In genomic region chr13:67332019-67332724, GRCm38 (mm10) we compare ENCODE assay signal across 8 mouse cellular contexts. TPM values are rescaled to one million over a fixed set of nuclear protein-coding genes. Genes with fewer than 3 reads are reported as not detected.
A peak's percentile ranks its signal among the peaks of the same experiment; 100 is the strongest.
DNase-seq lines count a peak whose midpoint lies in the region; ATAC-seq lines count a peak whose summit lies in the region.

TSS of gene Zfp595 (minus strand) at chr13:67332570.

- peak; percentile 96 for ATAC-seq in inflammation-experienced regulatory T-cells, adult 6 months
- peak; percentile 99 for ATAC-seq in megakaryocyte-erythroid progenitor cell, adult 5-6 weeks (replicated peaks; ENCODE audit: low FRiP score, low TSS enrichment, poor library complexity, severe bottlenecking)

- intact Hi-C loops in gastrocnemius, postnatal 14 days (cut with DNase I; ENCODE audit: low total_unique reads) = no loop called here
- intact Hi-C loops in left cerebral cortex, postnatal 10 days (cut with DNase I) = no loop called here

- peak; percentile 87 to 96 for DNase-seq in adrenal gland, adult (ENCODE audit: inconsistent age in 2 of 2, low spot score in 1 of 2)
- DNase-seq in embryo, embryonic 10.5 days (ENCODE audit: low spot score) = peak; percentile 93
- DNase-seq in gastrocnemius, postnatal 14 days = peak; percentile 77
- DNase-seq in left cerebral cortex, postnatal 10 days (ENCODE audit: extremely low spot score in 1 of 2, low spot score in 2 of 2) = peak; percentile 82 to 83
- peak; percentile 77 for DNase-seq in right cerebral cortex, postnatal 25 days
- DNase-seq in urinary bladder, postnatal 4 days (ENCODE audit: low spot score in 2 of 2) = peak; percentile 70 to 75

RNA-seq across cellular contexts. Expression of gene Zfp595, which starts in this region (rescaled TPM):
- 1 to 10 TPM; 1.2 TPM for total RNA-seq in gastrocnemius, postnatal 14 days (2021)
- polyA plus RNA-seq in inflammation-experienced regulatory T-cells, adult 6 months (2017; shearing (Covaris generic)) = 1 to 10 TPM; 5.1 to 8.1 (median 6.1) TPM
- 1 to 10 TPM; 2.3 to 2.5 TPM for total RNA-seq in left cerebral cortex, postnatal 10 days (2021)
- 5.2 and 11.6 TPM in 2 replicates for total RNA-seq in megakaryocyte-erythroid progenitor cell, adult 5-6 weeks (2014; fragmentation: Nextera tagmentation)
- total RNA-seq in megakaryocyte-erythroid progenitor cell, adult 5-6 weeks (2017) = 4.9 and 8.2 TPM in 2 replicates

Comparison
In these comparisons a context has a peak if more than half of its experiments do, and no peak if none do; other contexts are left out.
1. Peak in every context shown above with its lines: DNase-seq and ATAC-seq.